Mouse (Mus musculus): ENCODE measurements around the gene Gm12216. TPM values are rescaled to one million over a fixed set of nuclear protein-coding genes. Genes with fewer than 3 reads are reported as not detected.

The Gm12216 gene
- polyA plus RNA-seq, 1 experiment from 2014 or later: 0.44 TPM

DNA sequence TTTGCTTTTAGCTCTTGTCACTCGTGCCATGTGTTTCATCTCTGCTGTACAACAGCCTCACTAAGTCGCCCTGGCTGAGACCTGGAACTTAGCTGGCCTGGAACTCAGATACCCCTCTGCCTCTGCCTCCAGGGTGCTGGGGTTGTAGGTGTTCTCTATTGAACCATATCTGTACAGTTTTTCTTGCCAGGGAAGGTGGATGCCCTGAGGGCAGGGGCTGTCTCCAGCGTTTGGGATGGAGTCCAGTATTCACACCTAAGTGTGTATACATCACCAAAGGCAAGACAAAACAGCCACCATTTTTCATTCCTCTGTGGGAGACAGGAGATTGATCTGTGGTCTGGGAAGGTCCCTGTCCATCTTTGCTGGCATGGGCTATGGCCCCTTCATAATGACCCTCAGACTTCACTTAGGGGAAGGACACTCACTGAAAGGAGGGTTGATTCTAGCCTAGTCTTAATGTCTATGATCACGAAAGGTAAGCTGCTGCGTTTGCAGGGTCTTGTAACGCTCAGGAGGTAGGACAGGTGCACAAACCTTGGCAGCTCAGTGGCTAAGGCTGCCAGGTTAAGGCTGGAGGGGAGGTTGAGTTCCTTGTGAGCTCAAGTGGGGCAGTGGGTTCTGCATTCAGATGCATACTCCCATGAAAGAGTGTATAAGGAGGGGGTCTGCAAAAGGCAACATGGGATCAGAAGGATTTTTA is 847 bp downstream of the Gm12216 start:
- no peaks in the 10 kb centered on the region for H3K27me3 ChIP-seq (ENCODE audit: control insufficient read depth, insufficient read depth, low read depth, low read length)
- H3K4me1 ChIP-seq (ENCODE audit: control insufficient read depth, low read depth, low read length): no peaks in the 10 kb centered on the region
- WGBS (ENCODE audit: insufficient replicate concordance): 70% methylated on average over 6 of the region's 6 CpGs
- peak overlapping the region; percentile 68; the same call in 1 of the 2 replicates for H3K4me3 ChIP-seq (ENCODE audit: low read depth, low read length)
- H3K4me2 ChIP-seq (ENCODE audit: low read depth, low read length): peak overlapping the region; percentile 72
- H3K9ac ChIP-seq (ENCODE audit: low read depth, low read length): no peak overlapping the region
- no peaks in the 10 kb centered on the region for H3K9me3 ChIP-seq (replicated peaks; ENCODE audit: control insufficient read depth, low read length)
- ATAC-seq (ENCODE audit: low read depth): no peak
- H3K27ac ChIP-seq (ENCODE audit: low read length): no peak overlapping the region
- no peaks in the 10 kb centered on the region for H3K36me3 ChIP-seq (ENCODE audit: control insufficient read depth, insufficient read depth)

- no peak overlapping the region for H3K4me2 ChIP-seq (ENCODE audit: low read depth, low read length)
- WGBS (ENCODE audit: insufficient replicate concordance): 43% methylated on average over 5 of the region's 5 CpGs
- H3K4me1 ChIP-seq (ENCODE audit: control insufficient read depth, low read depth, low read length): peaks cover 6% of the 10 kb centered on the region
- no peak for ATAC-seq (ENCODE audit: low read depth)
- H3K27ac ChIP-seq (ENCODE audit: low read length): no peak overlapping the region
- no peaks in the 10 kb centered on the region for H3K9me3 ChIP-seq (replicated peaks; ENCODE audit: control insufficient read depth, low read length)
- H3K4me3 ChIP-seq (ENCODE audit: low read depth, low read length): no peak overlapping the region
- H3K27me3 ChIP-seq (ENCODE audit: control insufficient read depth, insufficient read depth, low read depth, low read length): no peaks in the 10 kb centered on the region
- no peak overlapping the region for H3K9ac ChIP-seq (ENCODE audit: low read depth, low read length)
- H3K36me3 ChIP-seq (ENCODE audit: control insufficient read depth, insufficient read depth): no peaks in the 10 kb centered on the region
Measured at GRCm38 (mm10) chr11:53853665-53854064, 5.4 kb downstream of the Gm12216 start.

GRCm38 (mm10) chr11:53851795-53852194 is 7.3 kb downstream of the Gm12216 start:
- 0 out of 2 replicates have a peak, but pooled peaks have one; percentile 32 for ATAC-seq (ENCODE audit: low read depth)
- H3K27me3 ChIP-seq (ENCODE audit: control insufficient read depth, insufficient read depth, low read depth, low read length): no peaks in the 10 kb centered on the region
- H3K9ac ChIP-seq (ENCODE audit: low read depth, low read length): no peak overlapping the region
- 13% methylated on average over 5 of the region's 5 CpGs for WGBS (ENCODE audit: insufficient replicate concordance)
- H3K4me3 ChIP-seq (ENCODE audit: low read depth, low read length): no peak overlapping the region
- peaks cover 6% of the 10 kb centered on the region for H3K4me1 ChIP-seq (ENCODE audit: control insufficient read depth, low read depth, low read length)
- H3K27ac ChIP-seq (ENCODE audit: low read length): no peak overlapping the region
- H3K36me3 ChIP-seq (ENCODE audit: control insufficient read depth, insufficient read depth): no peaks in the 10 kb centered on the region
- no peaks in the 10 kb centered on the region for H3K9me3 ChIP-seq (replicated peaks; ENCODE audit: control insufficient read depth, low read length)
- H3K4me2 ChIP-seq (ENCODE audit: low read depth, low read length): no peak overlapping the region

- no peaks in the 10 kb centered on the region for H3K27me3 ChIP-seq (ENCODE audit: control insufficient read depth, insufficient read depth, low read depth, low read length)
- peaks cover 6% of the 10 kb centered on the region for H3K4me1 ChIP-seq (ENCODE audit: control insufficient read depth, low read depth, low read length)
- no peak overlapping the region for H3K4me3 ChIP-seq (ENCODE audit: low read depth, low read length)
- ATAC-seq (ENCODE audit: low read depth): 0 out of 2 replicates have a peak, but pooled peaks have one; percentile 19
- no peak overlapping the region for H3K27ac ChIP-seq (ENCODE audit: low read length)
- no peak overlapping the region for H3K4me2 ChIP-seq (ENCODE audit: low read depth, low read length)
- no peak overlapping the region for H3K9ac ChIP-seq (ENCODE audit: low read depth, low read length)
- no peaks in the 10 kb centered on the region for H3K9me3 ChIP-seq (replicated peaks; ENCODE audit: control insufficient read depth, low read length)
- H3K36me3 ChIP-seq (ENCODE audit: control insufficient read depth, insufficient read depth): no peaks in the 10 kb centered on the region
- WGBS (ENCODE audit: insufficient replicate concordance): 33% methylated on average over 9 of the region's 9 CpGs
Measured at GRCm38 (mm10) chr11:53849588-53850320, 9.3 kb downstream of the Gm12216 start.

DNA sequence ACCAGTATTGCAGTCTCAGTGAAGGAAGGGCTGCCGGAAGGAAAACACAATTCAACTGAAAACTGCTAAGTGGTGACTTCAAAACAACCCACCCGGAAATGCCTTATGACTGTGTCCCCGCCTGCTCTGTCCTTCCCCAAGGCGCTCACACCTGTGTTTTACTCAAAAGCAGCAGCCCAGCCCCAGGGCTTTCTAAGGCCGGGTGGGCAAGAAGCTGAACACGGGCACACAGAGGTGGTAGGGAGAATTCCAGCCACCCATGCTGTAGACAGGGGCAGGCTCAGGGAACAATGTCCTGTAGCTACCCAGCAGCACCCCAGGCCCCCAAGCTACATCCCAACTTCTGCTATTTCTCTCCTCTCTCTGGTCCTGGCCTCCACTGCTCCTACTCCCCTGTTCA is 13.4 kb downstream of the Gm12216 start:
- Histone ChIP-seq H3K36me3 (ENCODE audit: control insufficient read depth, insufficient read depth) (no peaks in the 10 kb centered on the region), H3K27ac (ENCODE audit: low read length) (no peak overlapping the region)
- 49% methylated on average over 6 of the region's 6 CpGs for WGBS (ENCODE audit: insufficient replicate concordance)

GRCm38 (mm10) chr11:53843106-53843505 is 15.9 kb downstream of the Gm12216 start:
- H3K4me2 ChIP-seq (ENCODE audit: low read depth, low read length): no peak overlapping the region
- no peak overlapping the region for H3K27ac ChIP-seq (ENCODE audit: low read length)
- H3K9me3 ChIP-seq (replicated peaks; ENCODE audit: control insufficient read depth, low read length): no peaks in the 10 kb centered on the region
- no peak overlapping the region for H3K9ac ChIP-seq (ENCODE audit: low read depth, low read length)
- H3K27me3 ChIP-seq (ENCODE audit: control insufficient read depth, insufficient read depth, low read depth, low read length): no peaks in the 10 kb centered on the region
- H3K4me3 ChIP-seq (ENCODE audit: low read depth, low read length): no peak overlapping the region
- H3K4me1 ChIP-seq (ENCODE audit: control insufficient read depth, low read depth, low read length): no peaks in the 10 kb centered on the region; the same call in 1 of the 2 replicates
- H3K36me3 ChIP-seq (ENCODE audit: control insufficient read depth, insufficient read depth): no peaks in the 10 kb centered on the region
- no peak for ATAC-seq (ENCODE audit: low read depth)
- WGBS (ENCODE audit: insufficient replicate concordance): 73% methylated on average over 10 of the region's 10 CpGs

More for the DNA sequence above, 13.4 kb downstream of the Gm12216 start:
- Histone ChIP-seq H3K9ac (ENCODE audit: low read depth, low read length) (no peak overlapping the region), H3K9me3 (replicated peaks; ENCODE audit: control insufficient read depth, low read length) (no peaks in the 10 kb centered on the region), H3K4me3 (ENCODE audit: low read depth, low read length) (no peak overlapping the region), H3K27me3 (ENCODE audit: control insufficient read depth, insufficient read depth, low read depth, low read length) (no peaks in the 10 kb centered on the region), H3K4me1 (ENCODE audit: control insufficient read depth, low read depth, low read length) (peaks cover 3% of the 10 kb centered on the region; the same call in 1 of the 2 replicates), H3K4me2 (ENCODE audit: low read depth, low read length) (no peak overlapping the region)
- no peak for ATAC-seq (ENCODE audit: low read depth)

- 56% methylated on average over 4 of the region's 4 CpGs for WGBS (ENCODE audit: insufficient replicate concordance)
Measured at GRCm38 (mm10) chr11:53842161-53842581, 16.9 kb downstream of the Gm12216 start.

GRCm38 (mm10) chr11:53841514-53841913 is 17.5 kb downstream of the Gm12216 start:
- no peaks in the 10 kb centered on the region for H3K27me3 ChIP-seq (ENCODE audit: control insufficient read depth, insufficient read depth, low read depth, low read length)
- H3K36me3 ChIP-seq (ENCODE audit: control insufficient read depth, insufficient read depth): no peaks in the 10 kb centered on the region
- no peak overlapping the region for H3K4me3 ChIP-seq (ENCODE audit: low read depth, low read length)
- H3K4me2 ChIP-seq (ENCODE audit: low read depth, low read length): no peak overlapping the region
- ATAC-seq (ENCODE audit: low read depth): no peak
- no peaks in the 10 kb centered on the region for H3K9me3 ChIP-seq (replicated peaks; ENCODE audit: control insufficient read depth, low read length)
- no peaks in the 10 kb centered on the region; the same call in 1 of the 2 replicates for H3K4me1 ChIP-seq (ENCODE audit: control insufficient read depth, low read depth, low read length)
- H3K27ac ChIP-seq (ENCODE audit: low read length): no peak overlapping the region
- WGBS (ENCODE audit: insufficient replicate concordance): 53% methylated on average over 12 of the region's 12 CpGs
- H3K9ac ChIP-seq (ENCODE audit: low read depth, low read length): no peak overlapping the region

More at GRCm38 (mm10) chr11:53842161-53842581, 16.9 kb downstream of the Gm12216 start:
- no peaks in the 10 kb centered on the region for H3K36me3 ChIP-seq (ENCODE audit: control insufficient read depth, insufficient read depth)
- no peaks in the 10 kb centered on the region; the same call in 1 of the 2 replicates for H3K4me1 ChIP-seq (ENCODE audit: control insufficient read depth, low read depth, low read length)
- H3K9me3 ChIP-seq (replicated peaks; ENCODE audit: control insufficient read depth, low read length): no peaks in the 10 kb centered on the region
- H3K9ac ChIP-seq (ENCODE audit: low read depth, low read length): no peak overlapping the region
- ATAC-seq (ENCODE audit: low read depth): no peak
- H3K4me2 ChIP-seq (ENCODE audit: low read depth, low read length): no peak overlapping the region
- H3K4me3 ChIP-seq (ENCODE audit: low read depth, low read length): no peak overlapping the region
- H3K27me3 ChIP-seq (ENCODE audit: control insufficient read depth, insufficient read depth, low read depth, low read length): no peaks in the 10 kb centered on the region
- no peak overlapping the region for H3K27ac ChIP-seq (ENCODE audit: low read length)

All from liver, embryonic 16.5 days (tissue).